Mouse (Mus musculus): ENCODE measurements around the gene Gm8720. TPM values are rescaled to one million over a fixed set of nuclear protein-coding genes. Genes with fewer than 3 reads are reported as not detected.

The Gm8720 gene
- not detected for polyA plus RNA-seq (2014; fragmentation: Illumina TruSeq; extraction: RNeasy Lipid Tissue Mini Kit (QIAGEN cat#74804); ENCODE audit: low read depth, low replicate concordance)

GRCm38 (mm10) chr7:23067356-23067755 is at the start of gene Gm8720:
Gene Gm8720, minus strand, starts transcription at chr7:23067456.

DNA sequence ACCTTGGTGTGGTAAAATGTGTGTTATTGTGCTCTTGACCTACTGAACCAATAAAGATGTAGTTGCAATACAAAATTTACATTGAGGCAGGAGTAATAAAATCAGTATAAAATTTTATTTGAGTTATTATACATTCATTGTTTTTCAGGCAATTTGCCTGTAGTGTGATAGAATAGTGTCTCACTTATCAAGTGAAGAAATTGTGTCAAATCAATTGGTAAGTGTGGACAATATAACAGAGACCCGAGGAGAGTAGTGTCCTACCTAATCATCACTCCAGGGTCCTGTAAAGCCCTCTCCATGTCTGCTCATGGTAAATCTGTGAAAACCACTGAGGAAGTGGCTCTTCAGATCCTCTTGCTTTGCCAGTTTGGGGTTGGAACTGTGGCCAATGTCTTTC is 12.0 kb downstream of the Gm8720 start, which contains the start of gene Vmn1r163:
TSS of gene Vmn1r163 (plus strand) at position 301 of the 400 bp plus-strand sequence.

GRCm38 (mm10) chr7:23019823-23020222 is 47.4 kb downstream of the Gm8720 start, which contains the start of gene Gm4216:
Gene Gm4216, minus strand, starts transcription at chr7:23019923.

Other genes starting within 250 kb of the Gm8720 start
- not detected for gene Vmn1r159, start 223.9 kb downstream of the Gm8720 start, polyA plus RNA-seq (2014; fragmentation: Illumina TruSeq; extraction: RNeasy Lipid Tissue Mini Kit (QIAGEN cat#74804); ENCODE audit: low read depth, low replicate concordance)
- not detected for gene Vmn1r160, start 196.2 kb downstream of the Gm8720 start, polyA plus RNA-seq (2014; fragmentation: Illumina TruSeq; extraction: RNeasy Lipid Tissue Mini Kit (QIAGEN cat#74804); ENCODE audit: low read depth, low replicate concordance)
- gene Gm4214, start 82.8 kb downstream of the Gm8720 start, polyA plus RNA-seq (2014; fragmentation: Illumina TruSeq; extraction: RNeasy Lipid Tissue Mini Kit (QIAGEN cat#74804); ENCODE audit: low read depth, low replicate concordance), result not detected
- gene Gm4216, start 47.5 kb downstream of the Gm8720 start, polyA plus RNA-seq (2014; fragmentation: Illumina TruSeq; extraction: RNeasy Lipid Tissue Mini Kit (QIAGEN cat#74804); ENCODE audit: low read depth, low replicate concordance), result not detected
- gene Vmn1r163, start 11.9 kb downstream of the Gm8720 start, polyA plus RNA-seq (2014; fragmentation: Illumina TruSeq; extraction: RNeasy Lipid Tissue Mini Kit (QIAGEN cat#74804); ENCODE audit: low read depth, low replicate concordance), result not detected
- not detected for gene Gm10662, start 77.0 kb upstream of the Gm8720 start, polyA plus RNA-seq (2014; fragmentation: Illumina TruSeq; extraction: RNeasy Lipid Tissue Mini Kit (QIAGEN cat#74804); ENCODE audit: low read depth, low replicate concordance)
- not detected for gene Vmn1r165, start 149.9 kb upstream of the Gm8720 start, polyA plus RNA-seq (2014; fragmentation: Illumina TruSeq; extraction: RNeasy Lipid Tissue Mini Kit (QIAGEN cat#74804); ENCODE audit: low read depth, low replicate concordance)
- gene Vmn1r166, start 184.2 kb upstream of the Gm8720 start, polyA plus RNA-seq (2014; fragmentation: Illumina TruSeq; extraction: RNeasy Lipid Tissue Mini Kit (QIAGEN cat#74804); ENCODE audit: low read depth, low replicate concordance), result not detected
- not detected for gene Gm6902, start 211.4 kb upstream of the Gm8720 start, polyA plus RNA-seq (2014; fragmentation: Illumina TruSeq; extraction: RNeasy Lipid Tissue Mini Kit (QIAGEN cat#74804); ENCODE audit: low read depth, low replicate concordance)
- gene Nlrp4e, start 233.7 kb upstream of the Gm8720 start, polyA plus RNA-seq (2014; fragmentation: Illumina TruSeq; extraction: RNeasy Lipid Tissue Mini Kit (QIAGEN cat#74804); ENCODE audit: low read depth, low replicate concordance), result not detected